Mouse (Mus musculus) forebrain, embryonic 16.5 days (tissue): Measurements from ENCODE around the gene Card6. TPM values are rescaled to one million over a fixed set of nuclear protein-coding genes. Genes with fewer than 3 reads are reported as not detected.
A peak's percentile ranks its signal among the peaks of the same experiment; 100 is the strongest.

ENCODE experiments used
- ATAC-seq: fragments of 200-750 bp; cut with Nextera tagmentation; 2 replicates; pipeline ENCODE4 v1.8.0; 2017; ENCODE audit warnings: mild to moderate bottlenecking, moderate library complexity
- H3K27ac ChIP-seq: fragments of 300-500 bp; sonication (generic); 2 replicates; pipeline ENCODE4 v1.5.1; 2014; ENCODE audit warnings: low read length, control low read depth
- H3K27me3 ChIP-seq: fragments of 300-500 bp; sonication (generic); replicated peaks from 2 replicates; pipeline ENCODE4 v1.6.1; 2014; ENCODE audit warnings: low read length; ENCODE audit not compliant: control insufficient read depth, insufficient read depth
- H3K36me3 ChIP-seq: fragments of 300-500 bp; sonication (generic); 2 replicates; pipeline ENCODE4 v1.6.1; 2014; ENCODE audit not compliant: control insufficient read depth, insufficient read depth
- H3K4me1 ChIP-seq: fragments of 300-500 bp; sonication (generic); replicated peaks from 2 replicates; pipeline ENCODE4 v1.6.1; 2014; ENCODE audit warnings: low read length; ENCODE audit not compliant: control insufficient read depth, insufficient read depth
- H3K4me2 ChIP-seq: fragments of 300-500 bp; sonication (generic); 2 replicates; pipeline ENCODE4 v1.6.1; 2014; ENCODE audit warnings: mild to moderate bottlenecking, low read length, control low read depth
- H3K4me3 ChIP-seq: fragments of 300-500 bp; sonication (generic); replicated peaks from 2 replicates; pipeline ENCODE4 v1.5.1; 2014; ENCODE audit warnings: mild to moderate bottlenecking, low read length, control low read depth
- H3K9ac ChIP-seq: fragments of 300-500 bp; sonication (generic); replicated peaks from 2 replicates; pipeline ENCODE4 v1.6.1; 2014; ENCODE audit warnings: low read depth, low read length, control low read depth
- H3K9me3 ChIP-seq: fragments of 300-500 bp; sonication (generic); 2 replicates; pipeline ENCODE4 v1.6.1; 2016; ENCODE audit warnings: low read length; ENCODE audit not compliant: control insufficient read depth
- WGBS: fragments of 180-500 bp; shearing (Covaris S2); extraction: QIAGEN DNeasy Blood & Tissue Kit; methylation state at CpG from one replicate; pipeline ENCODE4 v1.1.7; 2014; 5-methylcytosine and 5-hydroxymethylcytosine counted together
- polyA plus RNA-seq: library from polyadenylated mRNA; unstranded; fragments of >200 nt; fragmentation: Nextera tagmentation; extraction: Ambion mirVana; gene quantifications from 2 replicates; pipeline ENCODE4 v1.2.1, GENCODE M21; 2015

The Card6 gene
- polyA plus RNA-seq, 1 experiment from 2014 or later = 0.35 TPM

- 99% methylated on average over 2 of the region's 2 CpGs for WGBS
- peaks cover 16% of the 10 kb centered on the region for H3K4me1 ChIP-seq
- no peak overlapping the region for H3K9ac ChIP-seq
- H3K4me3 ChIP-seq = no peak overlapping the region
- no peaks in the 10 kb centered on the region for H3K27me3 ChIP-seq
- H3K36me3 ChIP-seq = peaks cover 26% of the 10 kb centered on the region
- no peak for ATAC-seq
- H3K4me2 ChIP-seq = no peak overlapping the region
- H3K9me3 ChIP-seq = no peaks in the 10 kb centered on the region
- no peak overlapping the region for H3K27ac ChIP-seq
These were observed 10.9 kb upstream of the Card6 start for GRCm38 (mm10) chr15:5119192-5119591.

DNA sequence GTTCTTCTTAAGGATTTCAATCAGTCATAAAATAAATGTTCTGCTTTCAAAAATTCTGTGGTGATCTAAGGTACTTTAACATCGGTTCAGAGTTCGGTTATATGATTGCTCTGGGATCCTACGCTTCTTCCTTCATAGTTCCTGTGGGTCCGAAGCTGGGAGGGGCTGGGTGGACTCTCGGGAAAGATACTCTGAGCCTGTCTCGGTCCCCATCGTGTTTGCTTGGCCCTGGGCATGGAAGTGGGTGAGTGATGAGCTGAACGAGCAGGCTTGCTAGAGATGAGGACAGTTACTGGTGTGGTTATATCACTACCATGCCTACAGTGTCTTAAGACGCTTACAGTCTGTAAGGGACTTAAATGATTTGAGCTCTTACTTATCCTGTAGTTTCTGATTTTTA, 10.3 kb upstream of the Card6 start:
- no peak overlapping the region for H3K27ac ChIP-seq
- no peak for ATAC-seq

GRCm38 (mm10) chr15:5117031-5117601, 8.8 kb upstream of the Card6 start:
- H3K27ac ChIP-seq = peak overlapping the region; percentile 72
- H3K4me2 ChIP-seq = peak overlapping the region; percentile 84
- H3K9ac ChIP-seq = peak overlapping the region; percentile 96
- H3K9me3 ChIP-seq = no peaks in the 10 kb centered on the region
- peaks cover 16% of the 10 kb centered on the region for H3K4me1 ChIP-seq
- H3K27me3 ChIP-seq = no peaks in the 10 kb centered on the region
- H3K4me3 ChIP-seq = peak overlapping the region; percentile 97
- WGBS = 3% methylated on average over 22 of the region's 22 CpGs
- H3K36me3 ChIP-seq = peaks cover 23% of the 10 kb centered on the region
- no peak for ATAC-seq

More for the DNA sequence above, 10.3 kb upstream of the Card6 start:
- H3K9ac ChIP-seq = no peak overlapping the region
- no peaks in the 10 kb centered on the region for H3K9me3 ChIP-seq
- H3K4me3 ChIP-seq = no peak overlapping the region
- H3K4me2 ChIP-seq = no peak overlapping the region
- WGBS = 92% methylated on average over 9 of the region's 9 CpGs
- no peaks in the 10 kb centered on the region for H3K27me3 ChIP-seq
- H3K36me3 ChIP-seq = peaks cover 25% of the 10 kb centered on the region
- H3K4me1 ChIP-seq = peaks cover 16% of the 10 kb centered on the region

DNA sequence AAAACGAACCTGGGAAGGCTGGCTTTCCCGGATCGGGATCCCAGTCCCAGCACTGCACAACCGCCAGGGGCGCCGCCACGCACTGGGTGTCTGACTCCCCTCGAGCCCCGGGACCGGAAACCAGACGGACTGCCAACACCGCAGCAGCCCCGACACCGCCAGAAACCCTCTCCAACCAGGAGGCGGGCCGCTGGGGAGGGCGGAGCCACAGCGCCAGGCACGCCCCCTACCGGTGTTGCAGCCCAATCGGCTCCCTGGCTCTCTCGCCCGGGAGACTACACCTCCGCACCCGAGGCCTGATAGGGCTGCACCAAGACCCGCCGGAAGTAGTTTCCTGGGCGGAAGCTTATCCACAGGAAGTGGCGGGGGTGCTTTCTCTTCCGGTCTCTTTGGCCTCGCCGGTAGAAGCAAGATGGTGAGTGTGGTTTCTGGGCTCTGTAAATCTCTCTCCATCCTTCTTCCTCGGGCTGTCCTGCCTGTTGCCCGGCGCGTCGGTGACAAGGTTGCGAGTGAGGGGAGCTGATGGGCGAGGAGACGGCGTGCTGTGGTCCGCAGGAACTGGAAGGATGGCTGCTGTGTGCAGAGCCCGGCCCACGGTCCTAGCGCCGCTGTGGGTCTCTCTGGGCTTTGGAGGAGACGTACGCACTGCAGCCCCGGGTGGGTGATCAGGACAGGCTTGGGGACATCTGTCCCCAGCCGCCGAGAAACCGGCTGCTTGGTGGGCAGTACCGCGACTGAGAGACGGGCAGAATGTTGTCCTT, 8.1 kb upstream of the Card6 start, which contains the start of gene Rpl37:
Rpl37 (plus strand) TSS at position 376 of the 761 bp plus-strand sequence.
- Histone ChIP-seq H3K36me3 (peaks cover 16% of the 10 kb centered on the region), H3K9ac (peak within 1 kb of the TSS; percentile 96), H3K27me3 (no peaks in the 10 kb centered on the region), H3K9me3 (no peaks in the 10 kb centered on the region), H3K4me1 (peaks cover 16% of the 10 kb centered on the region), H3K27ac (peak within 1 kb of the TSS; percentile 88), H3K4me2 (peak within 1 kb of the TSS; percentile 84), H3K4me3 (peak within 1 kb of the TSS; percentile 97)
- peak; percentile 98 for ATAC-seq
- under 1% methylated on average over 54 of the region's 55 CpGs for WGBS

- no peak overlapping the region for H3K9ac ChIP-seq
These were observed 6.8 kb upstream of the Card6 start for GRCm38 (mm10) chr15:5115173-5115572.

GRCm38 (mm10) chr15:5112651-5113050, 4.3 kb upstream of the Card6 start:
- H3K9me3 ChIP-seq = no peaks in the 10 kb centered on the region
- H3K27me3 ChIP-seq = no peaks in the 10 kb centered on the region
- no peak overlapping the region for H3K4me3 ChIP-seq
- peaks cover 11% of the 10 kb centered on the region for H3K4me1 ChIP-seq
- no peak for ATAC-seq
- H3K9ac ChIP-seq = no peak overlapping the region
- no peak overlapping the region for H3K27ac ChIP-seq
- H3K36me3 ChIP-seq = no peaks in the 10 kb centered on the region
- no peak overlapping the region for H3K4me2 ChIP-seq
- WGBS = 81% methylated on average over 3 of the region's 3 CpGs

More at GRCm38 (mm10) chr15:5115173-5115572, 6.8 kb upstream of the Card6 start:
- no peak for ATAC-seq
- Histone ChIP-seq H3K4me3 (peak overlapping the region; percentile 13; the same call in 1 of the 2 replicates), H3K4me1 (peaks cover 16% of the 10 kb centered on the region), H3K27me3 (no peaks in the 10 kb centered on the region), H3K4me2 (peak overlapping the region; percentile 57), H3K36me3 (peaks cover 13% of the 10 kb centered on the region), H3K27ac (no peak overlapping the region), H3K9me3 (no peaks in the 10 kb centered on the region)
- 63% methylated on average over 8 of the region's 8 CpGs for WGBS

GRCm38 (mm10) chr15:5108655-5109040, 309 bp upstream of the Card6 start:
- Histone ChIP-seq H3K4me1 (no peaks in the 10 kb centered on the region), H3K9ac (no peak overlapping the region), H3K4me3 (no peak overlapping the region), H3K27ac (no peak overlapping the region), H3K4me2 (no peak overlapping the region), H3K9me3 (no peaks in the 10 kb centered on the region), H3K36me3 (no peaks in the 10 kb centered on the region), H3K27me3 (no peaks in the 10 kb centered on the region)
- no peak for ATAC-seq
- WGBS = 79% methylated on average over 3 of the region's 3 CpGs

DNA sequence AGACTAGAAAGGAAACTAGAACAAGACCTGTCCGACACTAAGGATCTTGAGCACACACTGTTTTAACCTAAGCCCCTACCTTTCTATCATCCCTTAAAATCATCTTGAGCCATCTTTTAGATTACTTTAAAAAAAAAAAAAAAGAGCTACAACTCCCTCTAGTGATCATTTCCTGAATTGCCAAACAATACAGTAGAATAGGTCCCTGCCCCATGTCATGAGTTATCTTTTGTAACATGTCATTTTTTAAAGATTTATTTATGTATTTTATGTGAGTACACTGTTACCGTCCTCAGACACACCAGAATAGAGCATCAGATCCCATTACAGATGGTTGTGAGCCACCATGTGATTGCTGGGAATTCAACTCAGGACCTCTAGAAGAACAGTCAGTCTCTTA, 2.0 kb downstream of the Card6 start:
- Histone ChIP-seq H3K27ac (no peak overlapping the region), H3K9ac (no peak overlapping the region), H3K9me3 (no peaks in the 10 kb centered on the region), H3K27me3 (no peaks in the 10 kb centered on the region), H3K4me3 (no peak overlapping the region), H3K4me2 (no peak overlapping the region), H3K36me3 (no peaks in the 10 kb centered on the region), H3K4me1 (no peaks in the 10 kb centered on the region)
- ATAC-seq = peak; percentile 43; the same call in 1 of the 2 replicates
- WGBS = 45% methylated on average over 2 of the region's 2 CpGs

DNA sequence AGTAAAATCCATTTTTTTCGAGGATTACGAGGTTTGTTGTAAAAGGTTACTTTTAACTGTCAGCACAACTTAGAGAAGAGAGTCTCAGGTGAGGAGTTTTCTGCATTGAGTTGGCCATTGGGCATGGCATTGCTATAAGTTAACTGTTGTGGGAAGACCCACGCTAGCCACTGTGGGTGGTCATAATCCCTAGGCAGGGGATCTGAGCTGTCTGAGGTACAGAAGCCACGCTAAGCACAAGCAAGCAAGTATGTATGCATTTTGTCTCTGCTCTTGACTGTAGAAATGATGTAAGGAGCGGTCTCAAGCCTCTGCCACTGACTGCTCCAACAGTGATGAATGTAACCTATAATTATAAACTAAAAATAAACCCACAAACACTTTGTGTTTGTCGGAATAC, 2.4 kb downstream of the Card6 start:
- Histone ChIP-seq H3K36me3 (no peaks in the 10 kb centered on the region), H3K9me3 (no peaks in the 10 kb centered on the region), H3K9ac (no peak overlapping the region), H3K27me3 (no peaks in the 10 kb centered on the region), H3K4me1 (no peaks in the 10 kb centered on the region), H3K27ac (no peak overlapping the region), H3K4me3 (no peak overlapping the region), H3K4me2 (no peak overlapping the region)
- WGBS = 80% methylated on average over 6 of the region's 6 CpGs
- 0 out of 2 replicates have a peak, but pooled peaks have one; percentile 23 for ATAC-seq
